Mouse (Mus musculus) right cerebral cortex, postnatal 14 days (tissue): ENCODE data around the gene Fbxl7.
"Not testable (repeated sequence)": the region's sequence is repeated elsewhere in the genome, so short reads cannot be mapped to it uniquely, and the experiment has no call there.

Experiments used
- DNase-seq: peaks from one replicate; pipeline ENCODE4 v3.0.0; 2022

Gene Fbxl7

GRCm38 (mm10) chr15:26809569-26809968 is 85.8 kb downstream of the Fbxl7 start:
- DNase-seq = no peak

- no peak for DNase-seq
Observed at GRCm38 (mm10) chr15:26804046-26804445, 91.3 kb downstream of the Fbxl7 start.

- DNase-seq = no peak
Observed at GRCm38 (mm10) chr15:26799457-26800021, 95.8 kb downstream of the Fbxl7 start.

- DNase-seq = no peak
Observed at GRCm38 (mm10) chr15:26795937-26796336, 99.4 kb downstream of the Fbxl7 start.

GRCm38 (mm10) chr15:26795518-26795917 is 99.9 kb downstream of the Fbxl7 start:
- peak; percentile 13 for DNase-seq

- no peak for DNase-seq
Observed at GRCm38 (mm10) chr15:26787148-26787547, 108.2 kb downstream of the Fbxl7 start.

- DNase-seq = no peak
Observed at GRCm38 (mm10) chr15:26780557-26780956, 114.8 kb downstream of the Fbxl7 start.

GRCm38 (mm10) chr15:26779129-26779528 is 116.3 kb downstream of the Fbxl7 start:
- no peak for DNase-seq

GRCm38 (mm10) chr15:26775720-26776119 is 119.7 kb downstream of the Fbxl7 start:
- no peak for DNase-seq

GRCm38 (mm10) chr15:26774895-26775294 is 120.5 kb downstream of the Fbxl7 start:
- DNase-seq = no peak

GRCm38 (mm10) chr15:26761651-26762050 is 133.7 kb downstream of the Fbxl7 start:
- no peak for DNase-seq

GRCm38 (mm10) chr15:26748484-26748883 is 146.9 kb downstream of the Fbxl7 start:
- DNase-seq = no peak

GRCm38 (mm10) chr15:26732366-26732765 is 163.0 kb downstream of the Fbxl7 start:
- no peak for DNase-seq

- DNase-seq = no peak
Observed at GRCm38 (mm10) chr15:26730760-26731159, 164.6 kb downstream of the Fbxl7 start.

- not testable (repeated sequence) for DNase-seq
Observed at GRCm38 (mm10) chr15:26729341-26729740, 166.0 kb downstream of the Fbxl7 start.

GRCm38 (mm10) chr15:26718390-26719036 is 176.9 kb downstream of the Fbxl7 start:
- no peak for DNase-seq

GRCm38 (mm10) chr15:26717952-26718351 is 177.4 kb downstream of the Fbxl7 start:
- DNase-seq = no peak

GRCm38 (mm10) chr15:26716181-26716580 is 179.2 kb downstream of the Fbxl7 start:
- no peak for DNase-seq

GRCm38 (mm10) chr15:26715635-26716034 is 179.7 kb downstream of the Fbxl7 start:
- DNase-seq = no peak

GRCm38 (mm10) chr15:26712271-26712670 is 183.1 kb downstream of the Fbxl7 start:
- no peak for DNase-seq

GRCm38 (mm10) chr15:26704966-26705365 is 190.4 kb downstream of the Fbxl7 start:
- no peak for DNase-seq

GRCm38 (mm10) chr15:26703156-26703840 is 192.1 kb downstream of the Fbxl7 start:
- no peak for DNase-seq

GRCm38 (mm10) chr15:26701949-26702675 is 193.3 kb downstream of the Fbxl7 start:
- DNase-seq = no peak

- DNase-seq = no peak
Observed at GRCm38 (mm10) chr15:26693075-26693474, 202.3 kb downstream of the Fbxl7 start.
